Mouse (Mus musculus) ES-E14 (cell line): Measurements from ENCODE around the gene Mpdu1. TPM values are rescaled to one million over a fixed set of nuclear protein-coding genes. Genes with fewer than 3 reads are reported as not detected.

Source experiments
- DNase-seq: peaks from one replicate; pipeline ENCODE4 v3.0.0-alpha.2; 2013; ENCODE audit warnings: low read depth, low spot score
- H3K27ac ChIP-seq: 2 replicates; pipeline ENCODE4 v1.5.1; 2012; ENCODE audit warnings: low read depth, mild to moderate bottlenecking, low read length, moderate library complexity, mixed read lengths; ENCODE audit not compliant: poor library complexity, insufficient read depth, severe bottlenecking
- H3K36me3 ChIP-seq: 2 replicates; pipeline ENCODE4 v1.6.1; 2012; ENCODE audit warnings: mild to moderate bottlenecking, low read length, moderate library complexity, mixed read lengths; ENCODE audit not compliant: control insufficient read depth, poor library complexity, insufficient read depth, severe bottlenecking
- H3K4me1 ChIP-seq, 2 experiments: fragments of 150-350 bp in 1 of 2; sonication (generic) in 1 of 2; 2 replicates each; pipeline ENCODE4 v1.6.1; 2012; ENCODE audit warnings: low read length in 2 of 2, mild to moderate bottlenecking in 1 of 2, mixed read lengths in 1 of 2; ENCODE audit not compliant: control insufficient read depth in 2 of 2, insufficient read depth in 2 of 2, poor library complexity in 1 of 2
- H3K4me3 ChIP-seq, 2 experiments: fragments of 150-350 bp in 1 of 2; sonication (generic) in 1 of 2; 2 replicates each; pipeline ENCODE4 v1.5.1; 2012; ENCODE audit warnings: low read length in 2 of 2, low read depth in 1 of 2, mild to moderate bottlenecking in 1 of 2, mixed read lengths in 1 of 2; ENCODE audit not compliant: insufficient read depth in 1 of 2, poor library complexity in 1 of 2, severe bottlenecking in 1 of 2
- H3K9ac ChIP-seq: 2 replicates; pipeline ENCODE4 v1.6.1; 2012; ENCODE audit warnings: low read depth, mild to moderate bottlenecking, low read length, mixed read lengths; ENCODE audit not compliant: poor library complexity, insufficient read depth, severe bottlenecking
- H3K9me3 ChIP-seq: fragments of 150-350 bp; sonication (generic); 2 replicates; pipeline ENCODE4 v1.6.1; 2012; ENCODE audit warnings: low read depth, mild to moderate bottlenecking, low read length; ENCODE audit not compliant: control insufficient read depth, insufficient read depth
- CHD2 ChIP-seq: IDR thresholded peaks from 2 replicates; pipeline ENCODE4 v1.6.1; 2014; ENCODE audit warnings: mild to moderate bottlenecking, low read depth, low read length, inconsistent platforms
- HCFC1 ChIP-seq: IDR thresholded peaks from 2 replicates; pipeline ENCODE4 v1.6.1; 2012; ENCODE audit warnings: low read length, inconsistent platforms, borderline replicate concordance; ENCODE audit not compliant: insufficient read depth
- MAFK ChIP-seq: IDR thresholded peaks from 2 replicates; pipeline ENCODE4 v1.6.1; 2014; ENCODE audit warnings: mild to moderate bottlenecking, low read depth, low read length, inconsistent platforms; ENCODE audit not compliant: insufficient read depth
- ZC3H11A ChIP-seq: IDR thresholded peaks from 2 replicates; pipeline ENCODE4 v1.6.1; 2012; ENCODE audit warnings: low read depth, mild to moderate bottlenecking, inconsistent platforms, low read length, borderline replicate concordance
- ZNF384 ChIP-seq: IDR thresholded peaks from 2 replicates; pipeline ENCODE4 v1.6.1; 2012; ENCODE audit warnings: low read depth, low read length, inconsistent platforms
- in situ Hi-C, 2 experiments: fragments of 600-800 bp; cut with MboI; formaldehyde crosslinking; loops; one replicate each; pipeline ENCODE4 v1.15.1; 2025; ENCODE audit warnings: low sequenced_read_pairs in 2 of 2, inconsistent platforms in 1 of 2; ENCODE audit not compliant: unreplicated experiment in 2 of 2
- total RNA-seq: library from RNA; depleted of rRNA; stranded (reverse); fragments of 300-350 nt; gene quantifications from 2 replicates; pipeline ENCODE4 v1.2.3, GENCODE M21; 2012

Gene Mpdu1
- total RNA-seq, 1 experiment = 258 TPM

GRCm38 (mm10) chr11:69654760-69655159 is 7.7 kb downstream of the Mpdu1 start:
- no peak for TF ChIP-seq HCFC1
- no peak for TF ChIP-seq ZC3H11A
- H3K4me3 ChIP-seq = peak overlapping the region; percentile 71 to 76

GRCm38 (mm10) chr11:69653399-69653798 is 9.0 kb downstream of the Mpdu1 start:
- TF ChIP-seq CHD2 = no peak
- H3K27ac ChIP-seq = no peak overlapping the region
- DNase-seq = no peak
- H3K4me3 ChIP-seq = no peak overlapping the region
- no peaks in the 10 kb centered on the region for H3K9me3 ChIP-seq
- H3K36me3 ChIP-seq = peaks cover 59% of the 10 kb centered on the region
- H3K9ac ChIP-seq = no peak overlapping the region
- peaks cover 3 to 13% of the 10 kb centered on the region in 2 experiments; a peak in 3 of 4 replicates for H3K4me1 ChIP-seq
- in situ Hi-C loops = loop anchor here in 1 of 2 experiments (10.0 kb wide), 1 partner anchor 61 kb away; no protein-coding TSS in a partner anchor

More at GRCm38 (mm10) chr11:69654760-69655159, 7.7 kb downstream of the Mpdu1 start:
- peak; percentile 71 for DNase-seq
- Histone ChIP-seq H3K27ac (peak overlapping the region; percentile 88), H3K4me1 (peaks cover 3 to 17% of the 10 kb centered on the region in 2 experiments; a peak in 3 of 4 replicates), H3K9me3 (no peaks in the 10 kb centered on the region), H3K9ac (peak overlapping the region; percentile 78), H3K36me3 (peaks cover 55% of the 10 kb centered on the region)
- in situ Hi-C loops = loop anchor here in 1 of 2 experiments (10.0 kb wide), 1 partner anchor 60 kb away; no protein-coding TSS in a partner anchor

GRCm38 (mm10) chr11:69645860-69646259 is 16.6 kb downstream of the Mpdu1 start:
- in situ Hi-C loops = no loop called here
- H3K9me3 ChIP-seq = no peaks in the 10 kb centered on the region
- H3K27ac ChIP-seq = no peak overlapping the region
- peaks cover 64% of the 10 kb centered on the region for H3K36me3 ChIP-seq
- TF ChIP-seq CHD2 = no peak
- no peak for TF ChIP-seq ZNF384
- TF ChIP-seq HCFC1 = no peak
- no peak for TF ChIP-seq MAFK
- no peak for TF ChIP-seq ZC3H11A
- H3K4me3 ChIP-seq = no peak overlapping the region
- H3K9ac ChIP-seq = no peak overlapping the region
- peaks cover 0 to 2% of the 10 kb centered on the region in 2 experiments; a peak in 1 of 4 replicates for H3K4me1 ChIP-seq
- no peak for DNase-seq

GRCm38 (mm10) chr11:69635471-69635870 is 27.0 kb downstream of the Mpdu1 start:
- no peak for DNase-seq
- H3K4me1 ChIP-seq = peaks cover 2 to 6% of the 10 kb centered on the region in 2 experiments; a peak in 2 of 4 replicates
- H3K9me3 ChIP-seq = no peaks in the 10 kb centered on the region
- H3K36me3 ChIP-seq = peaks cover 10% of the 10 kb centered on the region
- H3K4me3 ChIP-seq = no peak overlapping the region
- no peak overlapping the region for H3K9ac ChIP-seq
- TF ChIP-seq CHD2 = no peak
- no peak for TF ChIP-seq ZNF384
- no peak for TF ChIP-seq MAFK
- no peak for TF ChIP-seq HCFC1
- no peak for TF ChIP-seq ZC3H11A
- no peak overlapping the region for H3K27ac ChIP-seq
- in situ Hi-C loops = no loop called here

GRCm38 (mm10) chr11:69633128-69633866 is 29.1 kb downstream of the Mpdu1 start:
- DNase-seq = no peak
- Histone ChIP-seq H3K4me1 (peaks cover 2 to 6% of the 10 kb centered on the region in 2 experiments; a peak in 2 of 4 replicates), H3K9ac (peak overlapping the region; percentile 96), H3K27ac (peak overlapping the region; percentile 89), H3K36me3 (peaks cover 3% of the 10 kb centered on the region; the same call in 1 of the 2 replicates), H3K4me3 (peak overlapping the region; percentile 85 to 96), H3K9me3 (no peaks in the 10 kb centered on the region)
- in situ Hi-C loops = no loop called here
- peak; percentile 94 for TF ChIP-seq ZNF384
- no peak for TF ChIP-seq HCFC1
